Mouse (Mus musculus) gastrocnemius, postnatal 36 days (tissue): ENCODE results near the gene Zfp420. TPM values are rescaled to one million over a fixed set of nuclear protein-coding genes. Genes with fewer than 3 reads are reported as not detected.
"Not testable (repeated sequence)": the region's sequence is repeated elsewhere in the genome, so short reads cannot be mapped to it uniquely, and the experiment has no call there.

Experiments
- DNase-seq, 2 experiments: peaks; one replicate each; pipeline ENCODE4 v3.0.0; 2022
- intact Hi-C: fragments of 180-260 bp; cut with DNase I; formaldehyde crosslinking; loops from one replicate; pipeline ENCODE4 v1.15.1; 2025
- long read RNA-seq, 2 experiments: library from polyadenylated mRNA; stranded (forward); transcript quantifications; one replicate each; pipeline ENCODE4 v2.0.0; 2021
- total RNA-seq, 2 experiments: library from RNA; stranded (reverse); gene quantifications; 2 replicates each; pipeline ENCODE4 v1.2.3; 2021

Gene Zfp420
- total RNA-seq: 1 to 10 TPM; 2.5 to 2.6 TPM
- long read RNA-seq, experiment 1, partial matches to known transcripts: 0 of 1 reads
- long read RNA-seq, experiment 1, other reads (novel, unspliced or antisense): 1 of 1 reads
- long read RNA-seq, experiment 2, partial matches to known transcripts: 0 of 3 reads
- long read RNA-seq, experiment 2, other reads (novel, unspliced or antisense): 1 of 3 reads

GRCm38 (mm10) chr7:29859532-29860517, at the start of gene Zfp420:
Gene Zfp420 (plus strand): TSS chr7:29859979.
- peak; percentile 74 to 84 for DNase-seq
- intact Hi-C loops: no loop called here

- intact Hi-C loops: no loop called here
- no peak for DNase-seq
Measured at GRCm38 (mm10) chr7:29812244-29812643, 47.5 kb upstream of the Zfp420 start.

- intact Hi-C loops: no loop called here
Measured at GRCm38 (mm10) chr7:29814381-29814780, 45.4 kb upstream of the Zfp420 start.

GRCm38 (mm10) chr7:29815061-29815784, 44.6 kb upstream of the Zfp420 start:
- intact Hi-C loops: loop anchor here (5.0 kb wide), 3 partner anchors 33 to 97 kb away; partner anchors contain the start of genes Zfp30 and Zfp84
- DNase-seq: no peak

More at GRCm38 (mm10) chr7:29814381-29814780, 45.4 kb upstream of the Zfp420 start:
- DNase-seq: no peak

- intact Hi-C loops: loop anchor here (5.0 kb wide), 3 partner anchors 34 to 96 kb away; partner anchors contain the start of genes Zfp30 and Zfp84
- DNase-seq: peak; percentile 72 to 81
Measured at GRCm38 (mm10) chr7:29815910-29816429, 43.8 kb upstream of the Zfp420 start, which contains the start of gene Zfp790. Gene Zfp790 (plus strand): TSS chr7:29816114.

- DNase-seq: peak; percentile 28 to 41
- intact Hi-C loops: loop anchor here (5.0 kb wide), 3 partner anchors 36 to 94 kb away; partner anchors contain the start of genes Zfp30 and Zfp84
Measured at GRCm38 (mm10) chr7:29818619-29819254, 41.0 kb upstream of the Zfp420 start.

- no peak for DNase-seq
- intact Hi-C loops: no loop called here
Measured at GRCm38 (mm10) chr7:29828001-29828400, 31.8 kb upstream of the Zfp420 start.

GRCm38 (mm10) chr7:29829804-29830203, 30.0 kb upstream of the Zfp420 start:
- intact Hi-C loops: no loop called here
- DNase-seq: no peak

GRCm38 (mm10) chr7:29836816-29837215, 23.0 kb upstream of the Zfp420 start:
- intact Hi-C loops: no loop called here
- DNase-seq: no peak

GRCm38 (mm10) chr7:29839256-29839655, 20.5 kb upstream of the Zfp420 start:
- intact Hi-C loops: no loop called here
- DNase-seq: no peak

- intact Hi-C loops: no loop called here
- no peak for DNase-seq
Measured at GRCm38 (mm10) chr7:29842105-29842504, 17.7 kb upstream of the Zfp420 start.

- DNase-seq: no peak
- intact Hi-C loops: no loop called here
Measured at GRCm38 (mm10) chr7:29844616-29845015, 15.2 kb upstream of the Zfp420 start.

GRCm38 (mm10) chr7:29852831-29853218, 7.0 kb upstream of the Zfp420 start:
- no peak for DNase-seq
- intact Hi-C loops: no loop called here

- intact Hi-C loops: no loop called here
Measured at GRCm38 (mm10) chr7:29853219-29853842, 6.4 kb upstream of the Zfp420 start, which contains the start of gene Zfp940. Gene Zfp940 (minus strand): TSS chr7:29853669.

GRCm38 (mm10) chr7:29861660-29862059, 1.9 kb downstream of the Zfp420 start:
- intact Hi-C loops: no loop called here
- DNase-seq: no peak

More at GRCm38 (mm10) chr7:29853219-29853842, 6.4 kb upstream of the Zfp420 start, which contains the start of gene Zfp940:
- DNase-seq: peak; percentile 62 to 67

GRCm38 (mm10) chr7:29874256-29874655, 14.5 kb downstream of the Zfp420 start:
- intact Hi-C loops: no loop called here

GRCm38 (mm10) chr7:29877561-29877960, 17.8 kb downstream of the Zfp420 start:
- DNase-seq, intact Hi-C loops: not testable (repeated sequence)

More at GRCm38 (mm10) chr7:29874256-29874655, 14.5 kb downstream of the Zfp420 start:
- no peak for DNase-seq

- no peak for DNase-seq
- intact Hi-C loops: no loop called here
Measured at GRCm38 (mm10) chr7:29880056-29880455, 20.3 kb downstream of the Zfp420 start.

- DNase-seq: no peak
- intact Hi-C loops: no loop called here
Measured at GRCm38 (mm10) chr7:29880916-29881315, 21.1 kb downstream of the Zfp420 start.
